Mouse (Mus musculus) mesoderm, embryonic 11.5 days (tissue): ENCODE measurements around the gene Tshr.

Experiments used
- DNase-seq: peaks from one replicate; pipeline ENCODE4 v3.0.0-alpha.2; 2012; ENCODE audit warnings: low read depth, low spot score

The Tshr gene

GRCm38 (mm10) chr12:91587491-91588033 is 203.2 kb downstream of the Tshr start:
- DNase-seq: peak; percentile 34

GRCm38 (mm10) chr12:91588176-91588669 is 203.9 kb downstream of the Tshr start:
- DNase-seq: peak; percentile 95

GRCm38 (mm10) chr12:91588670-91589541 is 204.5 kb downstream of the Tshr start:
- DNase-seq: peak; percentile 60

GRCm38 (mm10) chr12:91589542-91589846 is 205.1 kb downstream of the Tshr start:
- no peak for DNase-seq

- peak; percentile 97 for DNase-seq
Observed at GRCm38 (mm10) chr12:91589847-91590690, 205.7 kb downstream of the Tshr start, which contains the start of gene Gtf2a1. Gene Gtf2a1, minus strand, starts transcription at chr12:91590487.

GRCm38 (mm10) chr12:91590716-91591115 is 206.4 kb downstream of the Tshr start:
- DNase-seq: peak; percentile 27

- no peak for DNase-seq
Observed at GRCm38 (mm10) chr12:91591191-91591590, 206.8 kb downstream of the Tshr start.

GRCm38 (mm10) chr12:91592128-91592527 is 207.8 kb downstream of the Tshr start:
- DNase-seq: no peak
